Mouse (Mus musculus) adipocyte (in vitro differentiated cells): Measurements from ENCODE around the gene Mdm2.

ENCODE experiments used
- DNase-seq: peaks from one replicate; pipeline ENCODE4 v3.0.0-alpha.2; 2016; ENCODE audit warnings: low spot score

Mdm2 gene

DNA sequence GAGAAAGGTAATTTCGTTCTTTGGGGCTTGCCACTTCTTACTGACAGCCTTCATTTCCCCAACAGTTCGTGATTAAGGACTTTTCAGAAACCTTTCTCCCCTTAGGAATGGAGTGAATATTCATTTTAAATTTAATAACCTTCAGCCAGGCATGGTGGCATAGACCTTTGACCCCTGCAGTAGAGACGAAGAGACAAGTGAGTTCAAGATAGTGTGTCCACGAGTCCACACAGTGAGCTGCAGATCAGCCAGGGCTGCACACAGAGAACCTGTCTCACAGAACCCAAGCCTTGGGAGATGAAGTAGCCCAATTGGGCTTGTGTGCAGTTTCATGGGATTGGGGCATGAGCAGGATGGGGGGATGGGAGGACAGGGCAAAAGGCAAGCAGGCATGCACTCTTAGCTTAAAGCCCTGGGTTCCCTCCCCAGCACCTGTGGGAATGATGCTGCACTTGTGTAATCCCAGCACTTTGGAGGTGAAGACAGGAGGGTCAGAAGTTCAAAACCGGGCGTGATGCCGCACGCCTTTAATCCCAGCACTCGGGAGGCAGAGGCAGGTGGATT, 1.7 kb upstream of the Mdm2 start:
- no peak for DNase-seq

DNA sequence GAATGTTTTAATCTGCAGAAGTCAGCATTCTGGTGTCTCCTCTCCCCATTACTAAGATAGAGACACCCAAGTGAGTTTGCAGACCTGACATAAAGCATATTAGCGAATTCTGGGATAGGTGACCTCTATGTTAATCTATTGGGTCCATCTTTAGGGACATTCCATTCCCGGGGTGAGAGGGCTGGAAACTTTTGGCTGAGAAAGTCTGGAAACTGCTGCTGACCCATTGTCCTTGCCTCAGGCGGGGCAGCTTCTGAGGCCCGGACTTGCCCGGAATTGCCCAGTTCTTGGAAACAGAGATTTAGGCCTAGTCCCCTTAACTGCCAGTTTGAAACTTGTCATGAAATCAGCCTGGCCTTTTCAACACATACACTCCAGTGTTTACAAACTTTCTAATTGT, 850 bp upstream of the Mdm2 start:
- DNase-seq: no peak

- no peak for DNase-seq
These were observed 491 bp downstream of the Mdm2 start for GRCm38 (mm10) chr10:117709930-117710603.

DNA sequence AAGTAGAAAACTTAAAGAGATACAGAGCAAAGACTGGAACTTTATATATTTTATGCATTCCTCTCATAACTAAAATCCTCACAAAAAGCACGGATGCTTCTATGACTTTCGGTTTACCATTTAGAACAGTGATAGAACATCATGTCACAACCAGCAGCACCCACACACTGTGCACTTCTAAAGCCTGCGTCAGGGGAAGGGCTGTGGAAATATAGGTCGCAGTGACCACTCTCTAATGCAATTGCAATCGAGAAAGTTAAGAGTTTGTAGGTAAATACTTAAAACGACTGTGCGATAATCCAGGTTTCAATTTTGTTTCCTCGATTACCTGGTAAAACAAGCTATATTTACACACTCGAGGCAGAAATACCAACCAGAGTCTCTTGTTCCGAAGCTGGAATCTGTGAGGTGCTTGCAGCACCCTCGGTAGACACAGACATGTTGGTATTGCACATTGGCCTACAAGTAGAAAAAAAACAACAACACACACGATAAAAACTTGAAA, 1.2 kb downstream of the Mdm2 start:
- no peak for DNase-seq

GRCm38 (mm10) chr10:117708856-117709255, 1.7 kb downstream of the Mdm2 start:
- DNase-seq: no peak

- peak; percentile 96 for DNase-seq
These were observed 2.2 kb downstream of the Mdm2 start for GRCm38 (mm10) chr10:117708376-117708775.

DNA sequence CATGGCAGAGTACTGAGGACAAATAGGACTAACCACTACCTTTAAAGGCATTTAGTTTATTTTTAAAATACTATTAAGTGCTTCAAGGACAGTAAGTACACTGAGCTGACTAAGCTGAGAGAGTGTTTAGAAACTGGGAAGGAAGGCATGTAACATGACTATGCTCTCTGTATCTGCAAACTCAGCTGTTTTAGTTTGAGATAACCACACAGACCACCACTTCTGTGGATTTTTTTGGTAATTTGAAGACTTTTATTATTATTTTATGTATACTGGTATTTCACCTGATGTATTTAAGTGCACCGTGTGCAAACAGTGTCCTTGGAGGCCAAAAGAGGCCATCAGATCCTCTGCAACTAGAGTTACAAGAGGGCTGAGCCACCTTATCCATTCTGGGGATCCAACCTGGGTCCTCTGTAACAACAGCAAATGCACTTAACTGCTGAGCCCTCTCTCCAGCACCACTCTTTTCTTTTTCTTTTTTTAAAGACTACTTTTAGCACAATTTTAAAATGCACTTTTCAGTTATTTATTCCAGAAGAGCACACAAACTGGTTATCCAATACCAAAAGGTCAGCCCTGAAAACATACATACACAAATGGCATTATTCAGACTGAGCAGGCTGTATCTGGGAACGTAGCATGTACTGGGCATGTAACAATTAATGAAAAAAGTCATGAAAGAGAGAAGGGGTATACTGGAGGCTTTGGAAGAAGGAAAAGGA, 3.3 kb downstream of the Mdm2 start:
- DNase-seq: no peak

DNA sequence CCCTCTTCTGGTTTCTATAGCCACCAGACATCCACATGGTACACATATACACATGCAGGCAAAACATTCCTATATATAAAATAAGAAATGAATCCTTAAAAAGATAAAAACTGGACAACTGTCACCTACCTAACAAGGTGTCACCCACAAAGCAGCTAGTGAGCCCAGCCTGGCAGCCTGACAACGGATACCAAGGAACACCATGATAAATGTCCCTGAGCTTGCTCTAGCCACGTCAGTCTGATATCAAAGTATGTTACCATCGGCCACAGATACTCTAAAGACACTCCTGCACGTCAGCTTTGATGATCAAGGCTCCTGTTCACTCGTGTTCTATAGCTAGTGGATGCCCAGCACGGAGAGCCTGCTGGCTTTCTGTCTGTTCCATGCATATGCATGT, 4.1 kb downstream of the Mdm2 start:
- no peak for DNase-seq

GRCm38 (mm10) chr10:117705806-117706205, 4.8 kb downstream of the Mdm2 start:
- peak; percentile 97 for DNase-seq

DNA sequence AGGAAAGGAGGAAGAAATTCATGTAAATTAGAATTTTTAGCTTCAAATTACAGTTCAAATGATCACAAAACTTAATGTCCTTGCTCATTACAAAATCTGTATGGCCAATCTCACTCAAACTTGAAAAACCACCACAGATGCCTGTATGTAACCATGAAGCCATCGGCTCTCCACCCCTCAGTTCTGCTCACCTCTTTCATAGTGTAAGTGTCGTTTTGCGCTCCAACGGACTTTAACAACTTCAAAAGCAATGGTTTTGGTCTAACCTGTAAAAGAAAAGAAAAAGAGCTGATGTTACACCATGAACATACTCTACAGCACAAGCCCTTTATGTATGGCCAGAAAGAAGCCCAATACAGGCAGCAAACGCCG, 5.6 kb downstream of the Mdm2 start:
- no peak for DNase-seq

- peak; percentile 98 for DNase-seq
These were observed 6.1 kb downstream of the Mdm2 start for GRCm38 (mm10) chr10:117704314-117704963.

GRCm38 (mm10) chr10:117703506-117703905, 7.1 kb downstream of the Mdm2 start:
- no peak for DNase-seq

DNA sequence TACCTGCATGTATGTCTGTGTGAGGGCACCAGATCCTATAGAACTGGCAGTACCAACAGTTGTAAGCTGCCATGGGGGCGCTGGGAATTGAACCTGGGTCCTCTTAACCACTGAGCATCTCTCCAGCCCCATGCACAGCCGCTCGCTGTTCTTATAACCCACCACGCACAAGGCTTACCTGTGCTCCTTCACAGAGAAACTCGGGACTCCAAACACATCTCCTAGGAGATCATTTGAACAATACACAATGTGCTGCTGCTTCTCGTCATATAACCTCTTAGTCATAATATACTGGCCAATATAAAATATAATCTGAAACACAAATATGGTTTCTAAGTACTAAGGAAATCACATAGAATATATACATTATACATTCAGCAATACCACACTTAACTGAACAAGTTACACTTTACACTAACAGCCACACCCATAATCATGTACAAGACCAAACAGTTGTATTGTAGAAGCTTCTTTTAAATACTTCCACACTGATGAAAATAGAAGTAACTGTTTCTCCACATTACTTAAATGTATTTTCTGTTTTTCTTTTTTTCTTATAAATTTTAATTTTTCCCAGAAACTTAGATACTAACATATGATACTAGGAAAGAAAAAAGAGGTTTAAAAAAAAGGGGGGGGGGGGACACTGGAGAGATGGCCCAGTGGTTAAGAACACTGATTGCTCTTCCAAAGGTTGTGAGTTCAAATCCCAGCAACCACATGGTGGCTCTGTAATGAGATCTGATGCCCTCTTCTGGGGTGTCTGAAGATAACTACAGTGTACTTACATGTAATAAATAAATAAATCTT, 8.3 kb downstream of the Mdm2 start:
- peak; percentile 97 for DNase-seq

DNA sequence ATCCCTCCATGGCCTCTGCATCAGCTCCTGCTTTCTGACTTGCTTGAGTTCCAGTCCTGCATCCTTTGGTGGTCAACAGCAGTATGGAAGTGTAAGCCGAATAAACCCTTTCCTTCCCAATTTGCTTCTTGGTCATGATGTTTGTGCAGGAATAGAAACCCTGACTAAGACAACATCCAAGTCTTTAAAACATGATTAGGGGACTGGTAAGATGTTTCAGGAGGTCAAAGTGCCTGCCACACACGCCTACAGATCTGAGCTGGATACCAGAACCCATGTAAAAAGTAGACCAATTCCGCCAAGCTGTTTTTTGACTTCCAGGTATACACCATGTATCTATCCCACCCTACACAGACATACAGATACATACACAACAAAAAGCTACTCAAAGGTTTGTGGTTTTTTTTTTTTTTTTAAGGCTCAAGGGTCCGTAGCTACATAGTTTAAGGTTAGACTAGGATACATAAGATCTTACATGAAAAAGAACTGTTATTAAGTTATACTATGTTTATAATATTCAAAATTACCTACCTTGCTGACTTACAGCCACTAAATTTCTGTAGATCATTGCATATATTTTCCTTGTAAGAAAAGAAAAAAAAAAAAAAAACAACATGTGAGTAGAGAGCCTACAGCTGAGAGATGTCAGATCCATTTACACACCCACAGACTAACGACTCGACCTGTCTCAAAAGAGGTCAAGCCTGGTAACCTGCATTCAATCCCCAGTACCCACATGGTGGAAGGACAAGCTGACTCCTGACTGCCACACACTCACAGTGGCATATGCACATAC, 9.3 kb downstream of the Mdm2 start:
- peak; percentile 97 for DNase-seq

DNA sequence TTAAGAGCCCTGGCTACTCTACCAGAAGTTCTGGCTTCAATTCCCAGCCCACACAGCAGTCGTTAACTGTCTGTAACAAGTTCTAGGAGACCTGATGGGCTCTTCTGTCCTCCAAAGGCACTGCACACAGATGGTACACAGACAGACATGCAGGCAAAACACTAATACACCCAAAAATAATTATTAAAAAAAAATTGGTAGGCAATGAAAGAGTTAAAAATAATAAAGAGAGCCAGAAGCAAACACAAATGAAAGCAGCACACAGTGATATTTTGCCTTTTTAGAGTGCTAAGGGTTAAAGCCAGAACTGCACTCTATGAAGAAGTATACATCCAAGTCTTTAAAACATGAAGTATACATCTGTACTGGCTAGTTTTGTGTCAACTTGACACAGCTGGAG, 10.1 kb downstream of the Mdm2 start:
- DNase-seq: peak; percentile 97

DNA sequence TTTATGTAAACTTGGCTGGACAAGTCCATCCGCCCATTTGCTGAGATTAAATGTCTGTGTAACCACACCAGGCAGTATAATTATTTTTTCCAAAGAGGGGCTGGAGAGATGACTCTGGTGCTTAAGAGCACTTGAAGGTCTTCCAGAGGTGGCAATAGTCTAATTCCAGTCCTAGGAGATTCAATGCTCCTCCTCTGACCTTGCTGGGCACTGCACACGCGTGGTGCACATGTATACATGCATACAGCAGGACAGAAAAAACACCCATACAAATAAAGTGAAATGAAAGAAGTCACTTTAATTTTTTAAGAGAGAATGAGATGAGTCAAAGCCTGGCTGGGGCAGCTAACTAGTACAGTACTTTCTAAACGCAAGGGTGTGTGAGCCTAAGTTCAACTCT, 10.6 kb downstream of the Mdm2 start:
- DNase-seq: peak; percentile 97

GRCm38 (mm10) chr10:117698313-117699138, 12.0 kb downstream of the Mdm2 start:
- DNase-seq: peak; percentile 96

DNA sequence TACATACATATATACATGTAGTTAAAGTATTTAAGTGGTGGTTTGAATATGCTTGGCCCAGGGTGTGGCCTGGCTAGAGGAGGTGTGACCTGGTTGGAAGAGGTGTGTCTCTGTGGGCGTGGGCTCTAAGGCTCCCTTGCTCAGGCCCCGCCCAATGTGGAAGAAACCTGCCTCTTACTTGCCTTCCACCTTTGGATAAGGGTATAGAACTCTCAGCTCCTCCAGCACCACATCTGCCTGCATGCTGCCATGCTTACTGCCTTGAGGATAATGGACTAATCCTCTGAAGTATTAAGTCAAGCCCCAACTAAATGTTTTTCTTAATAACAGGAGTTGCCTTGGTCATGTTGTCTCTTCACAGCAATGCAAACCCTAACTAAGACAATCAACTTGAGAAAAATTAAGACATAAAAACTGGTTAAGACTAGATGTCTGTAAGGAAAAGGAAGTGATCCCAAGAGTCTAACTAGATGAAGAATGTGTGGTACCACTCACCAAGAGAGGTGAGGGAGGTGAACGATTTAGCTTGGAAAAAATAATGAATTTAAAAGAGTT, 12.9 kb downstream of the Mdm2 start:
- DNase-seq: peak; percentile 97

- DNase-seq: peak; percentile 97
These were observed 13.6 kb downstream of the Mdm2 start for GRCm38 (mm10) chr10:117696827-117697560.
